Mouse (Mus musculus) CH12.LX (cell line): ENCODE results near the gene Trpc7. TPM values are rescaled to one million over a fixed set of nuclear protein-coding genes. Genes with fewer than 3 reads are reported as not detected.

Source experiments
- DNase-seq: peaks from one replicate; pipeline ENCODE4 v3.0.0-alpha.2; 2013; ENCODE audit errors: extremely low read depth
- H3K27ac ChIP-seq: 2 replicates; pipeline ENCODE4 v1.5.1; 2012; ENCODE audit warnings: low read depth, mild to moderate bottlenecking, control low read depth, moderate library complexity; ENCODE audit not compliant: insufficient read depth
- H3K27me3 ChIP-seq: replicated peaks from 2 replicates; pipeline ENCODE3; 2012; ENCODE audit warnings: inconsistent platforms
- H3K36me3 ChIP-seq, 2 experiments: replicated peaks in 1 of 2; 2 replicates each; pipeline versions ENCODE3 to v1.6.1; 2012; ENCODE audit warnings: inconsistent platforms in 1 of 2, low read length in 1 of 2, mild to moderate bottlenecking in 1 of 2, mixed read lengths in 1 of 2, moderate library complexity in 1 of 2; ENCODE audit not compliant: control insufficient read depth in 1 of 2, insufficient read depth in 1 of 2
- H3K4me1 ChIP-seq, 2 experiments: 2 replicates each; pipeline ENCODE4 v1.6.1; 2012; ENCODE audit warnings: inconsistent platforms in 1 of 2, moderate library complexity in 1 of 2; ENCODE audit not compliant: insufficient read depth in 2 of 2, control insufficient read depth in 1 of 2
- H3K4me2 ChIP-seq: 2 replicates; pipeline ENCODE4 v1.6.1; 2012; ENCODE audit warnings: low read depth, mild to moderate bottlenecking, control low read depth; ENCODE audit not compliant: poor library complexity, insufficient read depth, severe bottlenecking
- H3K4me3 ChIP-seq, 3 experiments: fragments of 150-350 bp in 1 of 3; sonication (generic) in 1 of 3; replicated peaks in 1 of 3; 2 replicates each; pipeline versions ENCODE3 to v1.5.1; 2011 to 2012; ENCODE audit warnings: low read depth in 2 of 3, low read length in 2 of 3, mild to moderate bottlenecking in 2 of 3, moderate library complexity in 2 of 3, control low read depth in 1 of 3, improper control_type of control experiment in 1 of 3, inconsistent platforms in 1 of 3, mixed read lengths in 1 of 3; ENCODE audit not compliant: poor library complexity in 1 of 3
- H3K79me2 ChIP-seq: replicated peaks from 2 replicates; pipeline ENCODE4 v1.6.1; 2012; ENCODE audit warnings: mild to moderate bottlenecking, moderate library complexity; ENCODE audit not compliant: control insufficient read depth, poor library complexity, insufficient read depth, severe bottlenecking; ENCODE audit errors: extremely low read depth
- H3K9ac ChIP-seq: 2 replicates; pipeline ENCODE4 v1.6.1; 2012; ENCODE audit warnings: low read depth, mild to moderate bottlenecking, control low read depth, moderate library complexity; ENCODE audit not compliant: insufficient read depth
- H3K9me3 ChIP-seq: replicated peaks from 2 replicates; pipeline ENCODE3; 2012; ENCODE audit warnings: low read length, inconsistent platforms, mixed read lengths
- CHD1 ChIP-seq: IDR thresholded peaks from 2 replicates; pipeline ENCODE4 v1.6.1; 2012; ENCODE audit warnings: low read depth, low read length, improper control_type of control experiment, inconsistent platforms
- CHD2 ChIP-seq: IDR thresholded peaks from 2 replicates; pipeline ENCODE4 v1.6.1; 2011; ENCODE audit warnings: low read length, improper control_type of control experiment
- EP300 ChIP-seq: IDR thresholded peaks from 2 replicates; pipeline ENCODE4 v1.6.1; 2011; ENCODE audit warnings: low read length, improper control_type of control experiment
- GABPA ChIP-seq: IDR thresholded peaks from 2 replicates; pipeline ENCODE4 v1.6.1; 2012; ENCODE audit warnings: low read depth, low read length, improper control_type of control experiment, inconsistent platforms; ENCODE audit not compliant: insufficient replicate concordance
- IRF4 ChIP-seq: IDR thresholded peaks from 2 replicates; pipeline ENCODE4 v1.6.1; 2014; ENCODE audit warnings: low read depth, mild to moderate bottlenecking, inconsistent platforms, low read length, improper control_type of control experiment
- JUND ChIP-seq: conservative IDR thresholded peaks from 2 replicates; pipeline ENCODE4 v1.6.1; 2011; ENCODE audit warnings: low read depth, low read length, improper control_type of control experiment
- KAT2A ChIP-seq: IDR thresholded peaks from 2 replicates; pipeline ENCODE4 v1.6.1; 2012; ENCODE audit warnings: low read length, improper control_type of control experiment, inconsistent platforms; ENCODE audit not compliant: insufficient replicate concordance
- MAFK ChIP-seq: IDR thresholded peaks from 2 replicates; pipeline ENCODE4 v1.6.1; 2011; ENCODE audit warnings: low read length, improper control_type of control experiment; ENCODE audit not compliant: insufficient replicate concordance
- MAX ChIP-seq: IDR thresholded peaks from 2 replicates; pipeline ENCODE4 v1.6.1; 2011; ENCODE audit warnings: low read length, improper control_type of control experiment
- MAZ ChIP-seq: IDR thresholded peaks from 2 replicates; pipeline ENCODE4 v1.6.1; 2012; ENCODE audit warnings: low read depth, mild to moderate bottlenecking, inconsistent platforms, low read length, improper control_type of control experiment, moderate library complexity
- MEF2A ChIP-seq: IDR thresholded peaks from 2 replicates; pipeline ENCODE4 v1.6.1; 2014; ENCODE audit warnings: low read depth, mild to moderate bottlenecking, inconsistent platforms, low read length, improper control_type of control experiment, borderline replicate concordance
- PAX5 ChIP-seq: IDR thresholded peaks from 2 replicates; pipeline ENCODE4 v1.6.1; 2012; ENCODE audit warnings: low read length, inconsistent platforms, mixed read lengths
- POLR2A ChIP-seq: IDR thresholded peaks from 2 replicates; pipeline ENCODE4 v1.6.1; 2011; ENCODE audit warnings: low read depth, mild to moderate bottlenecking, improper control_type of control experiment, low read length
- SIN3A ChIP-seq: IDR thresholded peaks from 2 replicates; pipeline ENCODE4 v1.6.1; 2012; ENCODE audit warnings: low read length, improper control_type of control experiment, inconsistent platforms
- SMC3 ChIP-seq: IDR thresholded peaks from 2 replicates; pipeline ENCODE4 v1.6.1; 2011; ENCODE audit warnings: low read depth, low read length, improper control_type of control experiment
- TBP ChIP-seq: conservative IDR thresholded peaks from 2 replicates; pipeline ENCODE4 v1.6.1; 2011; ENCODE audit warnings: low read depth, low read length, improper control_type of control experiment
- UBTF ChIP-seq: IDR thresholded peaks from 2 replicates; pipeline ENCODE4 v1.6.1; 2012; ENCODE audit warnings: low read depth, mild to moderate bottlenecking, inconsistent platforms, low read length, improper control_type of control experiment, moderate library complexity
- USF1 ChIP-seq: IDR thresholded peaks from 2 replicates; pipeline ENCODE4 v1.6.1; 2014; ENCODE audit warnings: low read depth, mild to moderate bottlenecking, inconsistent platforms, low read length, improper control_type of control experiment
- ZKSCAN1 ChIP-seq: IDR thresholded peaks from 2 replicates; pipeline ENCODE4 v1.6.1; 2012; ENCODE audit warnings: low read depth, inconsistent platforms, low read length, improper control_type of control experiment, borderline replicate concordance
- ZMIZ1 ChIP-seq: IDR thresholded peaks from 2 replicates; pipeline ENCODE4 v1.6.1; 2012; ENCODE audit warnings: low read depth, mild to moderate bottlenecking, inconsistent platforms, low read length, improper control_type of control experiment
- ZNF384 ChIP-seq: IDR thresholded peaks from 2 replicates; pipeline ENCODE4 v1.6.1; 2012; ENCODE audit warnings: low read depth, low read length, improper control_type of control experiment, inconsistent platforms
- dilution Hi-C: fragments of 300-500 bp; cut with MboI; formaldehyde crosslinking; loops from 2 replicates; pipeline ENCODE4 v1.14.3; 2020; ENCODE audit warnings: low sequenced_read_pairs; ENCODE audit not compliant: extremely low pct_unique_long_range_greater_than_20kb, extremely low pct_ligation_motif_present
- in situ Hi-C: fragments of 300-500 bp; cut with MboI; formaldehyde crosslinking; loops from 3 replicates; pipeline ENCODE4 v1.14.3; 2019; ENCODE audit warnings: low sequenced_read_pairs, low pct_ligation_motif_present, low pct_unique_long_range_greater_than_20kb, mixed read lengths
- polyA plus RNA-seq: library from polyadenylated mRNA; unstranded; fragments of >175 nt; gene quantifications from 2 replicates; pipeline ENCODE4 v1.2.1, GENCODE M21; 2012; ENCODE audit warnings: low read depth; ENCODE audit not compliant: insufficient read length
- total RNA-seq, 2 experiments: library from RNA; depleted of rRNA; stranded (reverse); fragments of 300-350 nt in 1 of 2; fragments of >200 nt in 1 of 2; gene quantifications; 2 replicates each; pipeline ENCODE4 v1.2.3; 2012 to 2014

The Trpc7 gene
- total and polyA plus RNA-seq, 3 experiments, result not detected

- Histone ChIP-seq H3K27ac (no peak overlapping the region), H3K79me2 (no peaks in the 10 kb centered on the region), H3K4me2 (no peak overlapping the region), H3K9ac (no peak overlapping the region), H3K4me3 (no peak overlapping the region), H3K4me1 (no peaks in the 10 kb centered on the region), H3K9me3 (peaks cover 67% of the 10 kb centered on the region), H3K27me3 (no peaks in the 10 kb centered on the region), H3K36me3 (no peaks in the 10 kb centered on the region)
- TF ChIP-seq EP300 (no peak), GABPA (no peak), JUND (no peak), PAX5 (no peak), KAT2A (no peak), MAX (no peak), CHD2 (no peak), POLR2A (no peak), USF1 (no peak), UBTF (no peak), TBP (no peak)
- dilution Hi-C loops, result no loop called here
- DNase-seq, result no peak
- in situ Hi-C loops, result no loop called here
Measured at GRCm38 (mm10) chr13:56911093-56911492, 15.3 kb upstream of the Trpc7 start.

- Histone ChIP-seq H3K27ac (no peak overlapping the region), H3K4me2 (no peak overlapping the region), H3K27me3 (no peaks in the 10 kb centered on the region), H3K36me3 (no peaks in the 10 kb centered on the region), H3K4me1 (no peaks in the 10 kb centered on the region), H3K79me2 (no peaks in the 10 kb centered on the region)
- no peak for DNase-seq
- dilution Hi-C loops, result no loop called here
- no peak for TF ChIP-seq SMC3
- no peak for TF ChIP-seq MAFK
- no peak for TF ChIP-seq CHD1
- no peak for TF ChIP-seq KAT2A
- no peak for TF ChIP-seq MAX
- TF ChIP-seq ZKSCAN1, result no peak
- TF ChIP-seq CHD2, result no peak
- no peak for TF ChIP-seq ZNF384
- TF ChIP-seq MEF2A, result no peak
- no peak for TF ChIP-seq IRF4
- no peak for TF ChIP-seq SIN3A
- TF ChIP-seq ZMIZ1, result no peak
- TF ChIP-seq MAZ, result no peak
- no peak for TF ChIP-seq POLR2A
- TF ChIP-seq, all 38 proteins: peak for 0
- H3K9me3 ChIP-seq, result peaks cover 61% of the 10 kb centered on the region
- no peak overlapping the region for H3K9ac ChIP-seq
- H3K4me3 ChIP-seq, result no peak overlapping the region
- in situ Hi-C loops, result no loop called here
Measured at GRCm38 (mm10) chr13:56895386-56895785, 407 bp downstream of the Trpc7 start.
